Mouse (Mus musculus): ENCODE results near the gene Gcnt4.

DNA sequence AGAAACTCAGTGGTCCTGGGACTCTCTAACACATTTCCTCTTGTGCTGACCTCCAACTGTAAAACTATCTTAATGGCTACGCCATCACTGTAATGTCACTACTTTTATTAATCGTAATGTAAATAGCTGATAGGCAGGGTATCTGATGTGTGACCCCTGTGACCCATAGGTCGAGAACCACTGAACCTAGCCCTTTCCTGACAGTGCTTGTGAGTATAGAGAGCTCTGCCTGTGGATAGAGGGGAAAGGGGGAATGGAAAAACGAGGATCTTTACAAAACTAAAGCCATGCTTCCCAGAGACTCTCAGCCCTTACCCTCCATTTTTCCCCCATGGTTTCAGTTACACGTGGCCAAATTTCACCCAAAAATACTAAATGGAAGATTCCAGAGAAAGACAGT lies 60.2 kb downstream of the Gcnt4 start:
- TF ChIP-seq POLR2A (IDR thresholded peaks at IDR 0.05; ENCODE audit: insufficient read depth, low read depth, low read length) (no peak), CTCF (IDR thresholded peaks at IDR 0.05; ENCODE audit: insufficient read depth, low read depth, low read length) (no peak)
